Mouse (Mus musculus) heart, embryonic 13.5 days (tissue): Measurements from ENCODE around the gene Cebpz. TPM values are rescaled to one million over a fixed set of nuclear protein-coding genes. Genes with fewer than 3 reads are reported as not detected.

ENCODE experiments used
- ATAC-seq: fragments of 200-750 bp; cut with Nextera tagmentation; 2 replicates; pipeline ENCODE4 v1.8.0; 2017; ENCODE audit warnings: moderate TSS enrichment; ENCODE audit not compliant: insufficient number of reproducible peaks, low FRiP score, low TSS enrichment; ENCODE audit errors: extremely low read depth
- H3K27ac ChIP-seq: fragments of 300-500 bp; sonication (generic); replicated peaks from 2 replicates; pipeline ENCODE4 v1.5.1; 2015; ENCODE audit warnings: moderate library complexity, mild to moderate bottlenecking, inconsistent platforms
- H3K27me3 ChIP-seq: fragments of 300-500 bp; sonication (generic); replicated peaks from 2 replicates; pipeline ENCODE4 v1.6.1; 2015; ENCODE audit warnings: mild to moderate bottlenecking, inconsistent platforms
- H3K36me3 ChIP-seq: fragments of 300-500 bp; sonication (generic); 2 replicates; pipeline ENCODE4 v1.6.1; 2015; ENCODE audit warnings: mild to moderate bottlenecking, inconsistent platforms
- H3K4me1 ChIP-seq: fragments of 300-500 bp; sonication (generic); 2 replicates; pipeline ENCODE4 v1.6.1; 2015; ENCODE audit warnings: inconsistent platforms
- H3K4me2 ChIP-seq: fragments of 300-500 bp; sonication (generic); 2 replicates; pipeline ENCODE4 v1.6.1; 2015; ENCODE audit warnings: inconsistent platforms, mild to moderate bottlenecking, moderate library complexity
- H3K4me3 ChIP-seq: fragments of 300-500 bp; sonication (generic); 2 replicates; pipeline ENCODE4 v1.5.1; 2015; ENCODE audit warnings: moderate library complexity, mild to moderate bottlenecking, inconsistent platforms
- H3K9ac ChIP-seq: fragments of 300-500 bp; sonication (generic); 2 replicates; pipeline ENCODE4 v1.6.1; 2015; ENCODE audit warnings: inconsistent platforms, mild to moderate bottlenecking, moderate library complexity
- H3K9me3 ChIP-seq: fragments of 300-500 bp; sonication (generic); 2 replicates; pipeline ENCODE4 v1.6.1; 2016; ENCODE audit warnings: inconsistent platforms
- WGBS: fragments of 180-500 bp; shearing (Covaris S2); methylation state at CpG from one replicate; pipeline ENCODE4 v1.1.7; 2015; ENCODE audit warnings: mixed read lengths; 5-methylcytosine and 5-hydroxymethylcytosine counted together
- polyA plus RNA-seq: library from polyadenylated mRNA; unstranded; fragments of >200 nt; fragmentation: Nextera tagmentation; extraction: Ambion mirVana; gene quantifications from 2 replicates; pipeline ENCODE4 v1.2.1, GENCODE M21; 2015

Cebpz gene
- polyA plus RNA-seq, 1 experiment from 2014 or later: 28.4 TPM

DNA sequence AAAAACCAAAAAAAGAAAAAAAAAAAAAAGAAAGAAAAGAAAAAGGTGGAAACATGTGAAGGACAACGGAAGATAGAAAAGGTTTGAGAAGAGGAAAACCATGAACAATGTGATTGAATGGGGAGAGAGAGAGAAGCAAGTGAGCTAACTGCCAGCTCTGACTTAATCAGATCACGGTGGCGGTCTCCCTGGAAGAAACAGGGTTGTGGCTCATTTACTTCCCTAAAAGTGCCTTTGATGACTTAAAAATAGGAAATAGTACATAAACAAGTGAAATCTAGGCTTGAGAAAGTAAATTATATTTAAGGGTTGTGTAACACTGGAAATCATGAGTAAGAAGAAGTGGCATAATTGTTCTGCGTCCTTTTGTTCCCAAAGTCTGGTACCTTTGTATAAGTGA is 2.1 kb upstream of the Cebpz start:
- Histone ChIP-seq H3K4me2 (no peak overlapping the region), H3K27ac (no peak overlapping the region)
- WGBS: 90% methylated on average over 4 of the region's 4 CpGs

DNA sequence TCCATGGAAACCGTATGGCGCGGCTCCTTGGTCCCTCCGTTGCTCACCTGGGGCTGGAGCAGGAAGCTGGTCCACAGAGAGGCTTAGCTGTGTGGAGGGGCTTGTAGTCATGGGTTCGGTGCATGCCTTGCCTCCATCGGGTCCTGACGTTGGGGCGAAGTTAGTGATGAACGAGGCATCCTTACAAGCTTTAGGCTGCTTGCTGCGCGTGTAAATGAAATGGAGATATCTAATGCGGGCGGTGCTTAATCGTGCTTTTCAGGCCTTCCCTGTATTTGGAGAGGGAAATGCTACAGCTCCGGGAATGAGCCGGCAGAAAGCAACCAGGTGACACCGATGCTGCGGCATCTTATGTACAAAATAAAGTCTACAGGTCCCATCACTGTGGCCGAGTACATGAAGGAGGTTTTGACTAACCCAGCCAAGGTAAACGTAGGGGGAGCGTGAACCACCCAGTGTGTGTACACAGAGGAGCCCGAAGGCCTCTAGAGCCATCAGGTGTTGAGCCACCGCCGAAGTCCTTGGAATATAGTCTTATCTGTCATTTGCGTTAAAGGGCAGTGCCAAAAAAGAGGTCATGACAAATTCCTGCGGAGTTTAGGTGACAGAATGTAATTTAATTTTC is 475 bp upstream of the Cebpz start:
- no peak for ATAC-seq
- Histone ChIP-seq H3K4me2 (peak overlapping the region; percentile 81), H3K27ac (no peak overlapping the region), H3K36me3 (peaks cover 59% of the 10 kb centered on the region), H3K27me3 (no peaks in the 10 kb centered on the region), H3K9ac (peak overlapping the region; percentile 91), H3K4me1 (peaks cover 26% of the 10 kb centered on the region), H3K4me3 (peak overlapping the region; percentile 95), H3K9me3 (no peaks in the 10 kb centered on the region)
- 7% methylated on average over 26 of the region's 26 CpGs for WGBS

More for the DNA sequence above, 2.1 kb upstream of the Cebpz start:
- peaks cover 17% of the 10 kb centered on the region for H3K4me1 ChIP-seq
- H3K4me3 ChIP-seq: no peak overlapping the region
- H3K9me3 ChIP-seq: no peaks in the 10 kb centered on the region
- H3K27me3 ChIP-seq: no peaks in the 10 kb centered on the region
- H3K36me3 ChIP-seq: peaks cover 59% of the 10 kb centered on the region
- ATAC-seq: no peak
- no peak overlapping the region for H3K9ac ChIP-seq

DNA sequence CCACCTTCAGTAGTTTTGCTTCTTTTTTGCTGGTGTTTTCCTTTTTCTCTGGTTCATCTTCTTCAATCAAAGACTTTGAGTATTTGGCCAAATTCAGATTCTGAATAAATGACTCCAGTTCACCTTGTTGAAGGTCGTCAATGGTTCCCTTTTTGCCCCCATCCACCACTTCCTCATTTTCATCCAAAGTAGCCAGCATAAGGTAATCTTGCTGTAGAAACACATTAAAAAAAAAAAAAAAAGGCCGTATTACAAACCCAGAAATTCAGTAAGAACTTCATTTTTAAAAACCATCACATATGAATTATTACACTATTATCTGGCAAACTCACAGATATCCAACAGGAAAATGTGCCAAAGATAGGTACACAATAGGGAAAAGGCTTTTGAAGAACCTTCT is 1.0 kb downstream of the Cebpz start:
- Histone ChIP-seq H3K9ac (peak overlapping the region; percentile 91), H3K27ac (no peak overlapping the region), H3K9me3 (no peaks in the 10 kb centered on the region), H3K27me3 (no peaks in the 10 kb centered on the region), H3K4me2 (peak overlapping the region; percentile 81), H3K36me3 (peaks cover 60% of the 10 kb centered on the region), H3K4me3 (peak overlapping the region; percentile 95), H3K4me1 (peaks cover 26% of the 10 kb centered on the region)
- ATAC-seq: no peak
- 66% methylated on average over 2 of the region's 2 CpGs for WGBS

DNA sequence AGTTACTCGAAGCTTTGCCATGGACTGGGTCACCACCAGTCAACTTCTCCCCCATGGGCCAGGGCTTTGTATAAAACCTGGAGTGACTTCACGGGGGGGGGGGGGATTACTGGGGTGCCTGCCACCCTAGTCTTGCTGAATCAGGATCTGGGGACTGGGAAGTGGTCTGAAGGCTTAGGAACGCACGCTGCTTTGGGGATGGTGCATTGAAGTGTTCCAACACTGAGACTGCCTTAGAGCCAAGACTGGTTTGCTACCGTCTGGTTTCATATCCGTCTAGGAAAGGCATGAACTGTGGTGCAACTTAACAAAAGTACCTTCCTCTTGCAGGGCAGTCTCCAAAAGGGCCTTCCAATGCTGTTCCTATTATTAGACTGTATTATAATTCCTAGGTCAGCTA is 19.2 kb downstream of the Cebpz start:
- WGBS: 44% methylated on average over 6 of the region's 6 CpGs
- Histone ChIP-seq H3K4me3 (peak overlapping the region; percentile 70), H3K36me3 (peaks cover 44% of the 10 kb centered on the region), H3K27ac (0 out of 2 replicates have a peak overlapping the region, but pooled peaks have one; percentile 20), H3K4me1 (peaks cover 19% of the 10 kb centered on the region), H3K4me2 (peak overlapping the region; percentile 83), H3K9me3 (no peaks in the 10 kb centered on the region), H3K27me3 (no peaks in the 10 kb centered on the region), H3K9ac (peak overlapping the region; percentile 89)
- ATAC-seq: no peak

DNA sequence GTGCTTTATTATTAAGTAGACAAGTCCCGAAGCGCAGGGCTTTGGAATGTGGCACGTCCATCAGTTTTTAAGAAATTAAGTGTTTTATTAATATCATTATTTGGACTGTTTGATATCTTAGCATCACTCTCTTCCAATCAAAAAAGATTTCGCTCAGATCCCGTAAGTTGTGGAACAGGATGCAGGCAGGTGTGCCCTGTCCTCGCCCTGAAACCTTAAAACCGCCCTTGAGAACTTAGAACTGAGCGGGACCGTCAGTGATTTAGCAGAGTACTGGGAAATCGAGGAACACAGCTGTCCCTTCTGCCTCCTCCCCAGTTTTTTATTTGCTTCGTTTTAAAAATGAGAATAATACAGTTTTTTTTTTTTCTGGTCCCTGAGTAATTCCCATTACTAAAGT is 20.0 kb downstream of the Cebpz start:
- Histone ChIP-seq H3K9ac (peak overlapping the region; percentile 89), H3K9me3 (no peaks in the 10 kb centered on the region), H3K4me1 (peaks cover 23% of the 10 kb centered on the region), H3K4me3 (peak overlapping the region; percentile 70), H3K4me2 (peak overlapping the region; percentile 83), H3K36me3 (peaks cover 37% of the 10 kb centered on the region), H3K27me3 (no peaks in the 10 kb centered on the region), H3K27ac (peak overlapping the region; percentile 91)
- ATAC-seq: no peak
- 2% methylated on average over 11 of the region's 11 CpGs for WGBS

DNA sequence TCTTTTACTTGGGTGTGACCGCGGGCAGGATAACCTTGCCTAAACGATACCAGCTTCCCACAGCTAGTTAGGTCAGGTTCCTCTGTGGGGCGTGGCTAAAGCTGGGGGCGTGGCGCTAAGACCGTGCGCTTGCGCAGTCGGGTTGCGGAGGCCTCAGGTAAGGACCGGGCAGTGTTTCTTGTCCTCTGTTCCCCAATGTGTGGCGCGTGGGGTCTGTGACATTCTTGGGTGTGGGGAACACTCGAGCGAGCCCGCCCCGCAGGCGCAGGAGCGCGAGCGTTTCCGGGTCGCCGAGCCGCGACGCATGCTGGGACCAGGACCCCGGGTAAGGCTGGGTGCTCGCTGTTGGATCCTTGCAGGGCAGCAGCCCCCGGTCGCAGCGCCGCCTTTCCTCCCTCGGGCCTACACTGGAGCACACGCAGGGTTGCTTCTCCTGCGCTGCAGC is 20.5 kb downstream of the Cebpz start, which contains the start of gene Cebpzos:
Gene Cebpzos, plus strand, starts transcription at position 132 of the 445 bp plus-strand sequence.
- H3K36me3 ChIP-seq: peaks cover 32% of the 10 kb centered on the region
- H3K4me3 ChIP-seq: peak within 1 kb of the TSS; percentile 70
- peaks cover 23% of the 10 kb centered on the region for H3K4me1 ChIP-seq
- ATAC-seq: peak; percentile 96
- H3K9ac ChIP-seq: peak within 1 kb of the TSS; percentile 89
- peak within 1 kb of the TSS; percentile 83 for H3K4me2 ChIP-seq
- no peaks in the 10 kb centered on the region for H3K9me3 ChIP-seq
- no peaks in the 10 kb centered on the region for H3K27me3 ChIP-seq
- H3K27ac ChIP-seq: peak within 1 kb of the TSS; percentile 91
- under 1% methylated on average over 37 of the region's 37 CpGs for WGBS

DNA sequence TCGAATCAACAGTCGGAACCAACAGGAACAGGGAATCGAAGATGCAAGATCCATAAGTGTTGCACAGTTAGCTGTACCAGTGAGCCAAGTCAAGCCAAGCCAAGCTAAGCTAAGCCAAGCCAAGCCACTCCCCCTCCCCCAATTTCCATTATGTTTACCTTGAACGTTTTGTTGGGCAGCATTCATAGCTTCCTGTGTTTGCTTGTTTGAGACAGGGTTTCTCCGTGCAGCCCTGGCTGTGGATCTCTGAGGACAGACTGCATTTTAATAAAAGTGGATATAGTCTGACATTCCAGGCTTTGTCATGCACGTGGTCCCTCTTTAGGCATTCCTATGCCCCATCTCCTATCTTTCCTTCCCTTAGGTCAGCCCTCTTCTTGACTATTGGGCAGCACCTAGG is 21.1 kb downstream of the Cebpz start:
- no peaks in the 10 kb centered on the region for H3K27me3 ChIP-seq
- peak overlapping the region; percentile 83 for H3K4me2 ChIP-seq
- WGBS: 51% methylated on average over 6 of the region's 6 CpGs
- H3K4me1 ChIP-seq: peaks cover 23% of the 10 kb centered on the region
- H3K4me3 ChIP-seq: peak overlapping the region; percentile 70
- no peaks in the 10 kb centered on the region for H3K9me3 ChIP-seq
- ATAC-seq: no peak
- peaks cover 27% of the 10 kb centered on the region for H3K36me3 ChIP-seq
- peak overlapping the region; percentile 89 for H3K9ac ChIP-seq
- H3K27ac ChIP-seq: peak overlapping the region; percentile 91

DNA sequence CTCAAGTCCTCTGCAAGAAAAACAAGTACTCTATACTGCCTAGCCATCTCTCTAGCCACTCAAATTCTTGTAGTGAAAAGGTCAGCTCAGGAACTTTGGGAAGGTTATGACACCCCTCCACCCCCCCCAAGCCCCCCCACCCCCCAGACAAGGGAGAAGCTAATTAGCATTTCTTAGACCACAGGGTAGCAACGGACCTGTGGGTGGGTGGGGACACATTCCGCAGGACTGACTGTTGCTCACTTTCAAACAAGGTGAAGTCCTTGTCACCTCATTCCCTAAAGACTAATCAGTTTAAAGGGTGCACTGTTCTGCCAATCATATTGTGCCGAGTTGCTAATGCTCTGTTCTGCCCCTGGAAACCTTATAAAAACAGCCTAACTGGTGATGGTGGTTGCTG is 22.9 kb downstream of the Cebpz start:
- Histone ChIP-seq H3K9me3 (no peaks in the 10 kb centered on the region), H3K27ac (no peak overlapping the region), H3K4me2 (no peak overlapping the region), H3K36me3 (peaks cover 10% of the 10 kb centered on the region), H3K27me3 (no peaks in the 10 kb centered on the region), H3K4me3 (no peak overlapping the region), H3K4me1 (peaks cover 23% of the 10 kb centered on the region), H3K9ac (no peak overlapping the region)
- 68% methylated on average over 3 of the region's 3 CpGs for WGBS
- no peak for ATAC-seq

DNA sequence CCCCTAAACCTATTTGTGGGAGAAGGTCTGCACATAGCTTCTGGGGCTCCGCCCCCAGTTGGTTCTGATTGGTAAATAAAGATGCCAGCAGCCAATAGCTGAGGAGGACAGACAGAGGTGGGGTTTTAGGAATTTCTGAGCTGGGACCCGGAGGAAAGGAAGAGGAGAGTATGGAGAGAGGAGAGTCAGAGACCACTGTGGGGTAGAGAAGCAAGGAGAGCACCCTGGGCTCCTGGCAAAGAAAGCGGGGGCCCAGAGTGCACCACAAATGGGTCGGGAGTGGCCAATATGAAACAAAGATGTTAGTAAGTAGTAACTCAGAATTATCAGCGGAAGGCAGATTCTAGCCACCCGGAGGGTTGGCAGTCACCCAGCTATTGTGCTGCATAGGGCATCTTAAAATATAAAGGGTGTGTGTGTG is 24.0 kb downstream of the Cebpz start:
- Histone ChIP-seq H3K27me3 (no peaks in the 10 kb centered on the region), H3K9me3 (no peaks in the 10 kb centered on the region), H3K27ac (0 out of 2 replicates have a peak overlapping the region, but pooled peaks have one; percentile 8), H3K36me3 (0 out of 2 replicates have a peak, but pooled peaks cover 1% of the 10 kb centered on the region), H3K4me1 (peaks cover 20% of the 10 kb centered on the region), H3K9ac (peak overlapping the region; percentile 62), H3K4me2 (peak overlapping the region; percentile 71), H3K4me3 (peak overlapping the region; percentile 50)
- 20% methylated on average over 6 of the region's 6 CpGs for WGBS
- ATAC-seq: no peak

DNA sequence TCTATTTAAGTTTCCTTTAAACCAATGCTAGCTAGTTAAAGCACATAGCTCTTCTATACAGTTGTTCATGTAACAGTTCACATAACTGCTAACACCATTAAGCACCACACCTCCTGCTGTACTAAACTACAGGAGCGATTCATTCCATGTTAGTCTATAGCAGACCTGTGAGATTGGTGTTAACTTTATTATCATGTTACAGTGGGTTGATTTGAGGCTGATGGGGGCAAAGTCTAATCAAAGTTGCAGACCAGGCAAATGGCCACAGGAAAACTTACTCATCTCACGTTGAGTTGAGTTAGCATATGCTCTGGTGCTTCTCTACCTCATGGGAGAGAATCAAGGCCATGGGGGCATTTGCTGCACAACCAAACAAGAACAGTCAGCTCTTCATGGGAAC is 27.5 kb downstream of the Cebpz start:
- no peak overlapping the region for H3K9ac ChIP-seq
- no peak overlapping the region for H3K4me3 ChIP-seq
- H3K9me3 ChIP-seq: no peaks in the 10 kb centered on the region
- WGBS: 66% methylated on average over 2 of the region's 2 CpGs
- H3K27me3 ChIP-seq: no peaks in the 10 kb centered on the region
- no peaks in the 10 kb centered on the region for H3K36me3 ChIP-seq
- H3K4me1 ChIP-seq: 0 out of 2 replicates have a peak, but pooled peaks cover 5% of the 10 kb centered on the region
- no peak for ATAC-seq
- H3K4me2 ChIP-seq: no peak overlapping the region
- H3K27ac ChIP-seq: no peak overlapping the region

DNA sequence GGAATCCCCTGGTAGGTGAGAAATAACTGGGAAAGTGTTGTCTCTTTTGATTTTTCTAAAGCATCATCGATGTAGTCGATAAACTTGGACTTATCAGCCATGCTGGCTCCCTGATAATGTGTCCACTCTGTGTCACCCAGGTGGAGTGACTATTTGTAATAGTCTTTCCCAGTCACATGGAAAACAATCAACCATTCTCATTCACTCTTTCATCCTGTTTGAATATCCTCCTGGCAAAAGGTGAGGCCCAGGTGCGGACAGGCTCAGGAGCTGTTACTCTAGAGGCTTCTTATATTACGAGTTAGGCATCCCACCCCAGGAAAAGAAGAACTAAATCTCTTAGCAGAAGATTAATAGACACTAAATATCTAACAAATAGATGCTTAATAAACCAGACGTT is 30.0 kb downstream of the Cebpz start, which contains the start of gene Sult6b1:
Gene Sult6b1, minus strand, starts transcription at position 101 of the 400 bp plus-strand sequence.
- ATAC-seq: no peak
- Histone ChIP-seq H3K4me1 (no peaks in the 10 kb centered on the region), H3K9me3 (no peaks in the 10 kb centered on the region), H3K36me3 (no peaks in the 10 kb centered on the region), H3K27ac (no peak within 1 kb of the TSS), H3K27me3 (no peaks in the 10 kb centered on the region), H3K4me2 (no peak within 1 kb of the TSS), H3K4me3 (no peak within 1 kb of the TSS), H3K9ac (no peak within 1 kb of the TSS)
- WGBS: 79% methylated on average over 5 of the region's 5 CpGs

DNA sequence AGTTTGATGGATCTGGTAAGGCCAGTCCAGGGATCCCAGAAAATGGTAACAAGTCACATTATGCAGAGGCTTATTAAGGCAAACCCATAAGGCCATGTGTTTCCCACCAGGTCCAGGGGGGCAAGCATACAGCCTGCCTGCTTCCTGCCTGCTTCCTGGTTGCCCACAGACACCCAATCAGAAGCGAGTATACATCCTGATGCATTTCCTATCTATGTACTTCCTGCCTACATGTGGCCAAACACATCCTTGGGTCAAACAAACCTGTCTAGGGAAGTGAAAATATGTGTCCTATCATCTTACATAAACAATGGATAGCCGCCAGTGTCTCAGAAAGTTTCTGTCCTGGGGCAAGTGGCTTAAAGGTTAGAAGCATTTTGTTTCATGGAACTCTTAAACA is 33.7 kb downstream of the Cebpz start:
- Histone ChIP-seq H3K4me2 (no peak overlapping the region), H3K27me3 (0 out of 2 replicates have a peak, but pooled peaks cover 3% of the 10 kb centered on the region), H3K9me3 (0 out of 2 replicates have a peak, but pooled peaks cover 4% of the 10 kb centered on the region), H3K9ac (no peak overlapping the region), H3K36me3 (no peaks in the 10 kb centered on the region), H3K4me1 (no peaks in the 10 kb centered on the region), H3K4me3 (no peak overlapping the region), H3K27ac (no peak overlapping the region)
- 62% methylated on average over 2 of the region's 2 CpGs for WGBS
- ATAC-seq: no peak
